Comparison of ENCODE assay signal across 11 mouse cellular contexts in genomic region chr6:82880807-82881206, GRCm38 (mm10). TPM values are rescaled to one million over a fixed set of nuclear protein-coding genes. Genes with fewer than 3 reads are reported as not detected.
DNase-seq lines count a peak whose midpoint lies in the region; ATAC-seq and TF ChIP-seq lines count a peak whose summit lies in the region.
"Had no signal": no experiment of that assay in that cellular context is flagged by ENCODE, and none has a peak within 500 bp of the region (broad histone marks: within the 10 kb centered on the region; RNA-seq: fewer than 3 reads in every experiment).

No protein-coding gene starts in this region.

- peak; percentile 47 for TF ChIP-seq CTCF in lung, postnatal 0 days (IDR thresholded peaks at IDR 0.05)

- H3K9me3 ChIP-seq in lung, postnatal 0 days (ENCODE audit: low read length): no peaks in the 10 kb centered on the region
- H3K9me3 ChIP-seq in forebrain, embryonic 11.5 days (ENCODE audit: control insufficient read depth, low read length): no peaks in the 10 kb centered on the region
- H3K9me3 ChIP-seq: limb, embryonic 15.5 days had no signal

- peak; percentile 70 for DNase-seq in adrenal gland, postnatal 14 days
- no peak for DNase-seq in adrenal gland, adult 8-10 months
- DNase-seq in left cerebral cortex, postnatal 4 days: peak; percentile 30
- no peak for DNase-seq in left cerebral cortex, postnatal 14 days (ENCODE audit: low spot score in 2 of 2)
- peak; percentile 72 for DNase-seq in NIH3T3 (ENCODE audit: low read depth)
- peak; percentile 44 for DNase-seq in lung, postnatal 0 days (ENCODE audit: low spot score)
- DNase-seq in forebrain, embryonic 11.5 days (ENCODE audit: low spot score): no peak
- DNase-seq in right cerebral cortex, postnatal 36 days (ENCODE audit: low spot score in 2 of 2): no peak
- DNase-seq: cerebellum, adult 8-10 months; spleen, adult 18-20 months had no signal

- H3K27ac ChIP-seq in lung, postnatal 0 days (ENCODE audit: low read length): no peak overlapping the region
- no peak overlapping the region for H3K27ac ChIP-seq in forebrain, embryonic 11.5 days (ENCODE audit: low read depth, low read length)
- H3K27ac ChIP-seq: limb, embryonic 15.5 days had no signal

- TF ChIP-seq EP300 in lung, postnatal 0 days (IDR thresholded peaks at IDR 0.05): no peak

- 77% methylated on average over 3 of the region's 3 CpGs for WGBS in lung, postnatal 0 days
- WGBS in forebrain, embryonic 11.5 days: 80% methylated on average over 3 of the region's 3 CpGs

- no peaks in the 10 kb centered on the region for H3K27me3 ChIP-seq in lung, postnatal 0 days (replicated peaks; ENCODE audit: insufficient read depth, low read length)
- no peaks in the 10 kb centered on the region for H3K27me3 ChIP-seq in forebrain, embryonic 11.5 days (ENCODE audit: control insufficient read depth, insufficient read depth, low read length)
- H3K27me3 ChIP-seq: limb, embryonic 15.5 days had no signal

- intact Hi-C loops in left cerebral cortex, postnatal 4 days (cut with DNase I): loop anchor here (10.0 kb wide), 1 partner anchor 136 kb away; no protein-coding TSS in a partner anchor
- intact Hi-C loops in left cerebral cortex, postnatal 14 days (cut with DNase I): loop anchor here (2.0 kb wide), 1 partner anchor 140 kb away; no protein-coding TSS in a partner anchor

- H3K4me2 ChIP-seq in lung, postnatal 0 days (replicated peaks; ENCODE audit: low read depth, low read length): no peak overlapping the region
- no peak overlapping the region for H3K4me2 ChIP-seq in forebrain, embryonic 11.5 days (ENCODE audit: low read depth, low read length, severe bottlenecking)

- H3K4me3 ChIP-seq in lung, postnatal 0 days (ENCODE audit: low read depth, low read length): no peak overlapping the region
- H3K4me3 ChIP-seq in forebrain, embryonic 11.5 days (ENCODE audit: low read depth, low read length): no peak overlapping the region

- H3K36me3 ChIP-seq in lung, postnatal 0 days (ENCODE audit: insufficient read depth, low read length): no peaks in the 10 kb centered on the region
- no peaks in the 10 kb centered on the region for H3K36me3 ChIP-seq in forebrain, embryonic 11.5 days (ENCODE audit: control insufficient read depth, insufficient read depth, low read length)
- H3K36me3 ChIP-seq: limb, embryonic 15.5 days had no signal

- ATAC-seq in lung, postnatal 0 days: no peak
- no peak for ATAC-seq in forebrain, embryonic 11.5 days (replicated peaks; ENCODE audit: low FRiP score)

- H3K9ac ChIP-seq in lung, postnatal 0 days (replicated peaks; ENCODE audit: low read depth): no peak overlapping the region
- no peak overlapping the region for H3K9ac ChIP-seq in forebrain, embryonic 11.5 days (ENCODE audit: low read length)
- H3K9ac ChIP-seq: limb, embryonic 15.5 days had no signal

- H3K4me1 ChIP-seq in lung, postnatal 0 days (ENCODE audit: insufficient read depth, low read depth, low read length): no peaks in the 10 kb centered on the region
- no peaks in the 10 kb centered on the region for H3K4me1 ChIP-seq in forebrain, embryonic 11.5 days (replicated peaks; ENCODE audit: control insufficient read depth, insufficient read depth, low read length)

RNA-seq across cellular contexts. Expression of gene Sema4f, which starts 58.8 kb away (rescaled TPM):
- total RNA-seq in adrenal gland, postnatal 14 days (2021): 0.48 and 1.8 TPM in 2 replicates
- 1 to 10 TPM in 3 of 4 experiments, under 1 TPM in 1; 0.96 to 2.5 (median 1.4) TPM for total RNA-seq in adrenal gland, adult 8-10 months (2022)
- total RNA-seq in left cerebral cortex, postnatal 4 days (2021): 10 to 100 TPM; 51.3 to 54.0 TPM
- 10 to 100 TPM; 44.5 to 45.6 TPM for total RNA-seq in left cerebral cortex, postnatal 14 days (2021)
- polyA plus RNA-seq in lung, postnatal 0 days (2015; fragmentation: Nextera tagmentation; extraction: Ambion mirVana): 8.8 and 14.3 TPM in 2 replicates
- 2.0 and 2.2 TPM in 2 replicates for polyA plus RNA-seq in forebrain, embryonic 11.5 days (2014; fragmentation: Nextera tagmentation; extraction: Ambion mirVana)

Comparison
In these comparisons a context has a peak if more than half of its experiments do, and no peak if none do; other contexts are left out.
1. DNase-seq: peak in adrenal gland, postnatal 14 days (single experiment), left cerebral cortex, postnatal 4 days (single experiment), NIH3T3 (single experiment) and lung, postnatal 0 days (single experiment); none in adrenal gland, adult 8-10 months (single experiment), left cerebral cortex, postnatal 14 days (0 of 2), forebrain, embryonic 11.5 days (single experiment) and right cerebral cortex, postnatal 36 days (0 of 2).
2. RNA of gene Sema4f, which starts 58.8 kb away (total RNA-seq): 51.3 to 54.0 TPM in left cerebral cortex, postnatal 4 days and 44.5 to 45.6 TPM in left cerebral cortex, postnatal 14 days; 0.96 to 2.5 TPM in adrenal gland, adult 8-10 months and 0.48 to 1.8 TPM in adrenal gland, postnatal 14 days; every median in the first group is over 10 times any median in the second.